Mouse (Mus musculus) midbrain, postnatal 0 days (tissue): ENCODE measurements around the gene Ier3. TPM values are rescaled to one million over a fixed set of nuclear protein-coding genes. Genes with fewer than 3 reads are reported as not detected.
A peak's percentile ranks its signal among the peaks of the same experiment; 100 is the strongest.

Experiments used
- ATAC-seq: fragments of 200-750 bp; cut with Nextera tagmentation; 2 replicates; pipeline ENCODE4 v1.8.0; 2017; ENCODE audit warnings: moderate number of reproducible peaks, mild to moderate bottlenecking, moderate TSS enrichment, moderate library complexity; ENCODE audit not compliant: low FRiP score
- DNase-seq: peaks from one replicate; pipeline ENCODE4 v3.0.0-alpha.2; 2015; ENCODE audit warnings: low spot score
- H3K27ac ChIP-seq: fragments of 300-500 bp; sonication (generic); 2 replicates; pipeline ENCODE4 v1.5.1; 2014; ENCODE audit warnings: low read depth, mild to moderate bottlenecking, low read length, mixed read lengths
- H3K27me3 ChIP-seq: fragments of 300-500 bp; sonication (generic); 2 replicates; pipeline ENCODE4 v1.6.1; 2014; ENCODE audit warnings: low read length, control low read depth, mixed read lengths; ENCODE audit not compliant: insufficient read depth
- H3K36me3 ChIP-seq: fragments of 300-500 bp; sonication (generic); 2 replicates; pipeline ENCODE4 v1.6.1; 2014; ENCODE audit warnings: low read length, control low read depth, mixed read lengths; ENCODE audit not compliant: insufficient read depth
- H3K4me1 ChIP-seq: fragments of 300-500 bp; sonication (generic); 2 replicates; pipeline ENCODE4 v1.6.1; 2014; ENCODE audit warnings: mild to moderate bottlenecking, control low read depth, antibody characterized with exemption, low read length, mixed read lengths; ENCODE audit not compliant: insufficient read depth
- H3K4me2 ChIP-seq: fragments of 300-500 bp; sonication (generic); 2 replicates; pipeline ENCODE4 v1.6.1; 2014; ENCODE audit warnings: low read depth, mild to moderate bottlenecking, low read length, mixed read lengths; ENCODE audit not compliant: poor library complexity, severe bottlenecking
- H3K4me3 ChIP-seq: fragments of 300-500 bp; sonication (generic); 2 replicates; pipeline ENCODE4 v1.5.1; 2014; ENCODE audit warnings: low read depth, mild to moderate bottlenecking, low read length, moderate library complexity
- H3K9ac ChIP-seq: fragments of 300-500 bp; sonication (generic); replicated peaks from 2 replicates; pipeline ENCODE4 v1.6.1; 2014; ENCODE audit warnings: mild to moderate bottlenecking, low read length, moderate library complexity, mixed read lengths; ENCODE audit not compliant: poor library complexity, severe bottlenecking
- H3K9me3 ChIP-seq: fragments of 300-500 bp; sonication (generic); 2 replicates; pipeline ENCODE4 v1.6.1; 2016; ENCODE audit warnings: low read length, control low read depth
- CTCF ChIP-seq: IDR thresholded peaks from 2 replicates; pipeline ENCODE4 v1.5.1; 2016; ENCODE audit warnings: antibody characterized with exemption, mild to moderate bottlenecking
- WGBS: fragments of 180-500 bp; shearing (Covaris S2); extraction: QIAGEN DNeasy Blood & Tissue Kit; methylation state at CpG from one replicate; pipeline ENCODE4 v1.1.7; 2014; 5-methylcytosine and 5-hydroxymethylcytosine counted together
- polyA plus RNA-seq: library from polyadenylated mRNA; unstranded; fragments of >200 nt; fragmentation: Nextera tagmentation; extraction: Ambion mirVana; gene quantifications from 2 replicates; pipeline ENCODE4 v1.2.1, GENCODE M21; 2015
- total RNA-seq: library from RNA; depleted of rRNA; stranded (reverse); fragments of >200 nt; gene quantifications from 2 replicates; pipeline ENCODE4 v1.2.3, GENCODE M21; 2014

The Ier3 gene
- total and polyA plus RNA-seq, 2 experiments from 2014 or later, result 10.9 to 12.2 TPM

- Histone ChIP-seq H3K9ac (no peak overlapping the region), H3K27ac (no peak overlapping the region), H3K36me3 (no peaks in the 10 kb centered on the region), H3K4me3 (no peak overlapping the region), H3K9me3 (no peaks in the 10 kb centered on the region), H3K4me1 (no peaks in the 10 kb centered on the region), H3K4me2 (no peak overlapping the region), H3K27me3 (no peaks in the 10 kb centered on the region)
- 76% methylated on average over 2 of the region's 2 CpGs for WGBS
- peak; percentile 36; the same call in 1 of the 2 replicates for TF ChIP-seq CTCF
- DNase-seq (no peak), ATAC-seq (no peak)
Measured at GRCm38 (mm10) chr17:35782398-35782797, 39.1 kb upstream of the Ier3 start.

GRCm38 (mm10) chr17:35782924-35783323, 38.6 kb upstream of the Ier3 start:
- ATAC-seq, result no peak
- no peak for TF ChIP-seq CTCF
- Histone ChIP-seq H3K4me3 (no peak overlapping the region), H3K27ac (no peak overlapping the region), H3K9ac (no peak overlapping the region), H3K9me3 (no peaks in the 10 kb centered on the region), H3K36me3 (no peaks in the 10 kb centered on the region), H3K4me2 (no peak overlapping the region), H3K4me1 (no peaks in the 10 kb centered on the region), H3K27me3 (no peaks in the 10 kb centered on the region)
- WGBS, result 89% methylated on average over 5 of the region's 5 CpGs
- no peak for DNase-seq

DNA sequence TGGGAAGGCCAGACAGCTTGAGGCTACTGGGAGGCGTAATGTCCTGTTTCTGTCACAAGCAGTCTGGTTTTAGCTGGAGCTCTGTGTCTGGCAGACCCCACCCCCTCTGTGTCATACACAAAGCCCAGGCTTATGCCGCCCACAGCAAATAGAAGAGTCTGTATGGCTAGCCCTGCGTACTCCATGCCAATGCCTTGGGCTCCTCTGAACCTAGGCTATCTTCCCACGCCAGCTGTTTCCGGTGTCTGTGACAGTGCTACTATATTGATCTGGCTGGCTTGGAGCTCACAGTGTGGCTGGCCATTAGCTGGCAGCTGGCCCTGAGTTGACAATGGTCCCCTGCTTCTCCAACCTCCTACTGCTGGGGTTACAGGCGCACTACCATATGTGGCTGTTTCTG, 37.5 kb upstream of the Ier3 start:
- Histone ChIP-seq H3K4me1 (no peaks in the 10 kb centered on the region), H3K4me3 (no peak overlapping the region), H3K36me3 (no peaks in the 10 kb centered on the region), H3K27me3 (no peaks in the 10 kb centered on the region), H3K4me2 (no peak overlapping the region), H3K9ac (no peak overlapping the region), H3K9me3 (no peaks in the 10 kb centered on the region), H3K27ac (no peak overlapping the region)
- DNase-seq, result peak; percentile 70
- WGBS, result 72% methylated on average over 6 of the region's 6 CpGs
- ATAC-seq, result peak; percentile 76; the same call in 1 of the 2 replicates
- no peak for TF ChIP-seq CTCF

GRCm38 (mm10) chr17:35785140-35785539, 36.3 kb upstream of the Ier3 start:
- H3K36me3 ChIP-seq, result no peaks in the 10 kb centered on the region
- no peaks in the 10 kb centered on the region for H3K4me1 ChIP-seq
- H3K4me3 ChIP-seq, result no peak overlapping the region
- H3K4me2 ChIP-seq, result no peak overlapping the region
- H3K27me3 ChIP-seq, result no peaks in the 10 kb centered on the region
- no peaks in the 10 kb centered on the region for H3K9me3 ChIP-seq
- no peak overlapping the region for H3K27ac ChIP-seq
- DNase-seq, result no peak
- 92% methylated on average over 4 of the region's 4 CpGs for WGBS
- no peak for ATAC-seq
- no peak for TF ChIP-seq CTCF
- no peak overlapping the region for H3K9ac ChIP-seq

DNA sequence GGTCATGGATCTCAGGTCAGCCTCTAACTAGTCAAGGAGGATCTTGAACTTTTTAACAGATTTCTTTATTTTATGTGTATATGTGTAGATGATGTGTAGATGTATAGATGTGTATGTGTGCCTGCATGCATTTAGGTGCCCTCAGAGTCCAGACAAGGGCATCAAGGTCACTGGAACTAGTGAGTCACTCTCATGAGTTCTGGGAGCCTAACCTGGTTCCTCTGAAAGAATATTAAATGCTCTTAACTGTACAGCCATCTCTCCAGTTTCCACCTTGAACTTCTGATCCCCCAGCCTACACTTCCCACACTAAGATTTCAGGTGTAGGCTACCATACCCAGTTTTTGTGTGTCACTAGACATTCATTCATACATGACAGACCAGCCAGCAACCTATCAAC, 34.0 kb upstream of the Ier3 start:
- no peak for ATAC-seq

GRCm38 (mm10) chr17:35788025-35788424, 33.5 kb upstream of the Ier3 start:
- 92% methylated on average over 3 of the region's 3 CpGs for WGBS
- no peak overlapping the region for H3K4me3 ChIP-seq
- TF ChIP-seq CTCF, result no peak
- ATAC-seq (no peak), DNase-seq (no peak)
- H3K36me3 ChIP-seq, result no peaks in the 10 kb centered on the region
- H3K27ac ChIP-seq, result no peak overlapping the region
- H3K4me2 ChIP-seq, result no peak overlapping the region
- H3K9me3 ChIP-seq, result no peaks in the 10 kb centered on the region
- H3K27me3 ChIP-seq, result no peaks in the 10 kb centered on the region
- no peak overlapping the region for H3K9ac ChIP-seq
- no peaks in the 10 kb centered on the region for H3K4me1 ChIP-seq

More for the DNA sequence above, 34.0 kb upstream of the Ier3 start:
- TF ChIP-seq CTCF, result no peak
- DNase-seq, result no peak
- H3K36me3 ChIP-seq, result no peaks in the 10 kb centered on the region
- H3K4me3 ChIP-seq, result no peak overlapping the region
- no peaks in the 10 kb centered on the region for H3K4me1 ChIP-seq
- no peaks in the 10 kb centered on the region for H3K27me3 ChIP-seq
- no peak overlapping the region for H3K27ac ChIP-seq
- H3K9me3 ChIP-seq, result no peaks in the 10 kb centered on the region
- no peak overlapping the region for H3K4me2 ChIP-seq
- H3K9ac ChIP-seq, result no peak overlapping the region

DNA sequence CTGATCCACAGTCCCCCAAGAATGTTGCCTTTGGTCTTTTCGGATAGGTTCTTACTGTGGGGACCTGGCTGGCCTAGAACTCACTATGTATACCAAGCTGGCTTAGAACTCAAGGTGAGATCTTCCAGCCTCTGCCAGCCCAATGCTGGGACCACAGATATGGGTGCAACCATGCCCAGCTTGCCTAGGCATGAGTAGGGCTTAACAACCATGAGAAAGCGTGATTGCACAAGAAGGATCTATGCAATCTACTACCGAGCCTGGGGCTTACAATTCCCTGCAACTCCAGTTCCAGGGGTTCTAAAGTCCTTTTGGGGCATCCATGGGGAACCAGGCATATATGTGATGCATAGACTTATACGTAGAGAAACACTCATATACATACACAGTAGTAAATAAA, 30.6 kb upstream of the Ier3 start:
- Histone ChIP-seq H3K4me3 (no peak overlapping the region), H3K4me1 (no peaks in the 10 kb centered on the region), H3K27me3 (no peaks in the 10 kb centered on the region), H3K9ac (no peak overlapping the region), H3K36me3 (no peaks in the 10 kb centered on the region), H3K27ac (no peak overlapping the region), H3K4me2 (no peak overlapping the region), H3K9me3 (no peaks in the 10 kb centered on the region)
- no peak for TF ChIP-seq CTCF
- DNase-seq (no peak), ATAC-seq (no peak)
- WGBS, result 92% methylated on average over 4 of the region's 4 CpGs
